Comparison of ENCODE assay signal across 14 mouse cellular contexts in genomic region chr17:6769602-6770001, GRCm38 (mm10). TPM values are rescaled to one million over a fixed set of nuclear protein-coding genes. Genes with fewer than 3 reads are reported as not detected.
A peak's percentile ranks its signal among the peaks of the same experiment; 100 is the strongest.
DNase-seq lines count a peak whose midpoint lies in the region; ATAC-seq and TF ChIP-seq lines count a peak whose summit lies in the region.
"Had no signal": no experiment of that assay in that cellular context is flagged by ENCODE, and none has a peak within 500 bp of the region (broad histone marks: within the 10 kb centered on the region; RNA-seq: fewer than 3 reads in every experiment).

No protein-coding gene starts in this region.

- TF ChIP-seq CTCF in layer of hippocampus, adult 2 months (conservative IDR thresholded peaks at IDR 0.05): no peak

- intact Hi-C loops in heart, postnatal 36 days (cut with DNase I): loop anchor here (5.0 kb wide), 1 partner anchor 123 kb away; no protein-coding TSS in a partner anchor

- H3K36me3 ChIP-seq in heart, embryonic 10.5 days: no peaks in the 10 kb centered on the region
- H3K36me3 ChIP-seq: embryonic facial prominence, embryonic 15.5 days; midbrain, embryonic 15.5 days had no signal

- no peak for DNase-seq in heart, embryonic 10.5 days (ENCODE audit: low spot score)
- no peak for DNase-seq in heart, postnatal 36 days
- DNase-seq in kidney, adult 9 months: peak; percentile 55
- no peak for DNase-seq in kidney, postnatal 10 days
- peak; percentile 40 for DNase-seq in CD4-positive helper T cell, adult 2 months (ENCODE audit: low read depth, low spot score)
- no peak for DNase-seq in layer of hippocampus, adult 2 months (ENCODE audit: low spot score in 2 of 2)
- DNase-seq in testis, postnatal 10 days (ENCODE audit: low spot score): no peak
- DNase-seq: adrenal gland, postnatal 36 days; liver, embryonic 13.5 days; lung, postnatal 14 days had no signal

- WGBS in heart, embryonic 10.5 days: 61% methylated on average over 4 of the region's 4 CpGs

- no peak overlapping the region for H3K4me3 ChIP-seq in heart, embryonic 10.5 days
- H3K4me3 ChIP-seq in layer of hippocampus, adult 2 months: no peak overlapping the region
- H3K4me3 ChIP-seq: embryonic facial prominence, embryonic 15.5 days; left cerebral cortex, adult 2 months; liver, embryonic 13.5 days; midbrain, embryonic 15.5 days had no signal

- peaks cover 83% of the 10 kb centered on the region for H3K4me1 ChIP-seq in heart, embryonic 10.5 days
- H3K4me1 ChIP-seq: embryonic facial prominence, embryonic 15.5 days; midbrain, embryonic 15.5 days had no signal

- H3K9me3 ChIP-seq in heart, embryonic 10.5 days: no peaks in the 10 kb centered on the region
- H3K9me3 ChIP-seq: embryonic facial prominence, embryonic 15.5 days; liver, embryonic 13.5 days; midbrain, embryonic 15.5 days had no signal

- peak overlapping the region; percentile 25; the same call in 1 of the 2 replicates for H3K27ac ChIP-seq in heart, embryonic 10.5 days
- no peak overlapping the region for H3K27ac ChIP-seq in layer of hippocampus, adult 2 months
- H3K27ac ChIP-seq: embryonic facial prominence, embryonic 15.5 days; left cerebral cortex, adult 2 months; liver, embryonic 13.5 days; midbrain, embryonic 15.5 days had no signal

- ATAC-seq in common myeloid progenitor, adult 5-6 weeks (replicated peaks; ENCODE audit: low read depth, poor library complexity, severe bottlenecking): peak; percentile 62; the same call in 1 of the 2 replicates
- ATAC-seq: midbrain, embryonic 15.5 days had no signal

- no peaks in the 10 kb centered on the region for H3K27me3 ChIP-seq in heart, embryonic 10.5 days (ENCODE audit: insufficient read depth, poor library complexity, severe bottlenecking)
- H3K27me3 ChIP-seq: embryonic facial prominence, embryonic 15.5 days; liver, embryonic 13.5 days; midbrain, embryonic 15.5 days had no signal

RNA-seq across cellular contexts. Expression of gene Ezr, which starts 13.0 kb away (rescaled TPM):
- polyA plus RNA-seq in heart, embryonic 10.5 days (2016; fragmentation: Nextera tagmentation; extraction: Ambion mirVana): 121 and 125 TPM in 2 replicates
- 10 to 100 TPM; 35.0 to 43.3 TPM for total RNA-seq in heart, postnatal 36 days (2021)
- 175 and 186 TPM in 2 replicates for total RNA-seq in common myeloid progenitor, adult 5-6 weeks (2017)
- total RNA-seq in layer of hippocampus, adult 2 months (2021): 10 to 100 TPM; 48.0 to 51.1 TPM

Comparison
In these comparisons a context has a peak if more than half of its experiments do, and no peak if none do; other contexts are left out.
1. DNase-seq: peak in kidney, adult 9 months (single experiment) and CD4-positive helper T cell, adult 2 months (single experiment); none in heart, embryonic 10.5 days (single experiment), heart, postnatal 36 days (0 of 2), kidney, postnatal 10 days (single experiment), layer of hippocampus, adult 2 months (0 of 2) and testis, postnatal 10 days (single experiment).